Mouse (Mus musculus): ENCODE results near the gene Krtap3-2. TPM values are rescaled to one million over a fixed set of nuclear protein-coding genes. Genes with fewer than 3 reads are reported as not detected.
"Not testable (repeated sequence)": the region's sequence is repeated elsewhere in the genome, so short reads cannot be mapped to it uniquely, and the experiment has no call there.

Krtap3-2 gene
- polyA plus RNA-seq (2015; fragmentation: Nextera tagmentation; extraction: Ambion mirVana), result not detected in 2 replicates

- ATAC-seq (ENCODE audit: borderline replicate concordance, extremely low read depth, low FRiP score, low TSS enrichment), result no peak
These were observed at the start of gene Krtap3-2 for GRCm38 (mm10) chr11:99556753-99557152. Gene Krtap3-2 (minus strand): TSS chr11:99556853.

GRCm38 (mm10) chr11:99603208-99603607 lies 46.6 kb upstream of the Krtap3-2 start, which contains the start of gene Gm11938:
Gene Gm11938 (minus strand): TSS chr11:99603308.
- H3K4me2 ChIP-seq; H3K27me3 ChIP-seq; H3K9ac ChIP-seq; H3K4me3 ChIP-seq; ATAC-seq (ENCODE audit: borderline replicate concordance, extremely low read depth, low FRiP score, low TSS enrichment); H3K36me3 ChIP-seq; H3K9me3 ChIP-seq; H3K27ac ChIP-seq; H3K4me1 ChIP-seq: not testable (repeated sequence)
- 63% methylated on average over 1 of the region's 1 CpGs for WGBS

More at GRCm38 (mm10) chr11:99556753-99557152, at the start of gene Krtap3-2:
- no peak within 1 kb of the TSS for H3K4me3 ChIP-seq
- no peaks in the 10 kb centered on the region for H3K27me3 ChIP-seq
- no peaks in the 10 kb centered on the region for H3K9me3 ChIP-seq
- no peak within 1 kb of the TSS for H3K9ac ChIP-seq
- 73% methylated on average over 2 of the region's 2 CpGs for WGBS
- no peak within 1 kb of the TSS for H3K27ac ChIP-seq
- H3K36me3 ChIP-seq, result no peaks in the 10 kb centered on the region
- H3K4me1 ChIP-seq, result no peaks in the 10 kb centered on the region
- no peak within 1 kb of the TSS for H3K4me2 ChIP-seq

- H3K4me3 ChIP-seq; H3K4me1 ChIP-seq; H3K27ac ChIP-seq; H3K9ac ChIP-seq; ATAC-seq (ENCODE audit: borderline replicate concordance, extremely low read depth, low FRiP score, low TSS enrichment); H3K36me3 ChIP-seq; H3K4me2 ChIP-seq; H3K27me3 ChIP-seq; H3K9me3 ChIP-seq: not testable (repeated sequence)
- WGBS, result 67% methylated on average over 6 of the region's 6 CpGs
These were observed 41.1 kb upstream of the Krtap3-2 start, which contains the start of gene Krtap9-3 for GRCm38 (mm10) chr11:99597742-99598141. Gene Krtap9-3 (minus strand): TSS chr11:99598105.

- no peaks in the 10 kb centered on the region for H3K27me3 ChIP-seq
- H3K9me3 ChIP-seq, result no peaks in the 10 kb centered on the region
- H3K36me3 ChIP-seq, result no peaks in the 10 kb centered on the region
- 83% methylated on average over 6 of the region's 6 CpGs for WGBS
- H3K9ac ChIP-seq, result no peak within 1 kb of the TSS
- no peaks in the 10 kb centered on the region for H3K4me1 ChIP-seq
- H3K4me3 ChIP-seq, result no peak within 1 kb of the TSS
- no peak within 1 kb of the TSS for H3K27ac ChIP-seq
- no peak within 1 kb of the TSS for H3K4me2 ChIP-seq
- no peak for ATAC-seq (ENCODE audit: borderline replicate concordance, extremely low read depth, low FRiP score, low TSS enrichment)
These were observed 34.3 kb upstream of the Krtap3-2 start, which contains the start of gene Krtap1-3 for GRCm38 (mm10) chr11:99590981-99591380. Gene Krtap1-3 (minus strand): TSS chr11:99591339.

- H3K4me3 ChIP-seq, result no peak overlapping the region
- no peak for ATAC-seq (ENCODE audit: borderline replicate concordance, extremely low read depth, low FRiP score, low TSS enrichment)
- H3K27me3 ChIP-seq, result no peaks in the 10 kb centered on the region
- 70% methylated on average over 7 of the region's 7 CpGs for WGBS
- H3K9me3 ChIP-seq, result no peaks in the 10 kb centered on the region
- no peaks in the 10 kb centered on the region for H3K4me1 ChIP-seq
- no peak overlapping the region for H3K9ac ChIP-seq
- no peaks in the 10 kb centered on the region for H3K36me3 ChIP-seq
- H3K4me2 ChIP-seq, result no peak overlapping the region
- H3K27ac ChIP-seq, result no peak overlapping the region
These were observed 28.4 kb upstream of the Krtap3-2 start for GRCm38 (mm10) chr11:99585096-99585495.

GRCm38 (mm10) chr11:99583245-99583704 lies 26.6 kb upstream of the Krtap3-2 start, which contains the start of gene Krtap1-4:
Gene Krtap1-4 (minus strand): TSS chr11:99583654.
- Histone ChIP-seq H3K4me3 (no peak within 1 kb of the TSS), H3K4me1 (no peaks in the 10 kb centered on the region)
- 75% methylated on average over 5 of the region's 5 CpGs for WGBS

GRCm38 (mm10) chr11:99581564-99581963 lies 24.9 kb upstream of the Krtap3-2 start:
- H3K4me1 ChIP-seq, result no peaks in the 10 kb centered on the region
- no peak overlapping the region for H3K9ac ChIP-seq
- no peak for ATAC-seq (ENCODE audit: borderline replicate concordance, extremely low read depth, low FRiP score, low TSS enrichment)
- H3K9me3 ChIP-seq, result no peaks in the 10 kb centered on the region
- H3K4me2 ChIP-seq, result no peak overlapping the region
- no peak overlapping the region for H3K4me3 ChIP-seq
- 59% methylated on average over 6 of the region's 6 CpGs for WGBS
- H3K27me3 ChIP-seq, result no peaks in the 10 kb centered on the region
- no peak overlapping the region for H3K27ac ChIP-seq
- H3K36me3 ChIP-seq, result no peaks in the 10 kb centered on the region

More at GRCm38 (mm10) chr11:99583245-99583704, 26.6 kb upstream of the Krtap3-2 start, which contains the start of gene Krtap1-4:
- ATAC-seq (ENCODE audit: borderline replicate concordance, extremely low read depth, low FRiP score, low TSS enrichment), result no peak
- Histone ChIP-seq H3K27me3 (no peaks in the 10 kb centered on the region), H3K9ac (no peak within 1 kb of the TSS), H3K27ac (no peak within 1 kb of the TSS), H3K4me2 (no peak within 1 kb of the TSS), H3K36me3 (no peaks in the 10 kb centered on the region), H3K9me3 (no peaks in the 10 kb centered on the region)

- Histone ChIP-seq H3K4me2 (no peak overlapping the region), H3K27me3 (no peaks in the 10 kb centered on the region), H3K27ac (no peak overlapping the region), H3K4me1 (no peaks in the 10 kb centered on the region), H3K9ac (no peak overlapping the region), H3K4me3 (no peak overlapping the region), H3K36me3 (no peaks in the 10 kb centered on the region), H3K9me3 (no peaks in the 10 kb centered on the region)
- no peak for ATAC-seq (ENCODE audit: borderline replicate concordance, extremely low read depth, low FRiP score, low TSS enrichment)
- WGBS, result 73% methylated on average over 5 of the region's 5 CpGs
These were observed 24.4 kb upstream of the Krtap3-2 start for GRCm38 (mm10) chr11:99581051-99581450.

- Histone ChIP-seq H3K36me3 (no peaks in the 10 kb centered on the region), H3K4me1 (no peaks in the 10 kb centered on the region), H3K9ac (no peak within 1 kb of the TSS), H3K9me3 (no peaks in the 10 kb centered on the region), H3K4me2 (no peak within 1 kb of the TSS), H3K4me3 (no peak within 1 kb of the TSS), H3K27me3 (no peaks in the 10 kb centered on the region), H3K27ac (no peak within 1 kb of the TSS)
- ATAC-seq (ENCODE audit: borderline replicate concordance, extremely low read depth, low FRiP score, low TSS enrichment), result no peak
- WGBS, result 87% methylated on average over 6 of the region's 6 CpGs
These were observed 24.0 kb upstream of the Krtap3-2 start, which contains the start of gene Krtap1-5 for GRCm38 (mm10) chr11:99580636-99581035. Gene Krtap1-5 (minus strand): TSS chr11:99581016.

- Histone ChIP-seq H3K9me3 (no peaks in the 10 kb centered on the region), H3K4me2 (peak overlapping the region; percentile 40; the same call in 1 of the 2 replicates), H3K27ac (no peak overlapping the region), H3K4me3 (no peak overlapping the region), H3K4me1 (0 out of 2 replicates have a peak, but pooled peaks cover 2% of the 10 kb centered on the region), H3K36me3 (no peaks in the 10 kb centered on the region), H3K27me3 (no peaks in the 10 kb centered on the region), H3K9ac (0 out of 2 replicates have a peak overlapping the region, but pooled peaks have one; percentile 14)
- 2% methylated on average over 7 of the region's 7 CpGs for WGBS
- ATAC-seq (ENCODE audit: borderline replicate concordance, extremely low read depth, low FRiP score, low TSS enrichment), result peak; percentile 74; the same call in 1 of the 2 replicates
These were observed 17.5 kb upstream of the Krtap3-2 start for GRCm38 (mm10) chr11:99574106-99574505.

GRCm38 (mm10) chr11:99573164-99573563 lies 16.5 kb upstream of the Krtap3-2 start:
- Histone ChIP-seq H3K36me3 (no peaks in the 10 kb centered on the region), H3K27ac (no peak overlapping the region), H3K4me2 (no peak overlapping the region), H3K4me3 (no peak overlapping the region), H3K9me3 (no peaks in the 10 kb centered on the region), H3K9ac (no peak overlapping the region), H3K27me3 (no peaks in the 10 kb centered on the region), H3K4me1 (0 out of 2 replicates have a peak, but pooled peaks cover 2% of the 10 kb centered on the region)
- ATAC-seq (ENCODE audit: borderline replicate concordance, extremely low read depth, low FRiP score, low TSS enrichment), result no peak
- 54% methylated on average over 4 of the region's 4 CpGs for WGBS

GRCm38 (mm10) chr11:99566530-99566929 lies 9.9 kb upstream of the Krtap3-2 start, which contains the start of gene Krtap3-1:
Gene Krtap3-1 (minus strand): TSS chr11:99566630.
- no peak within 1 kb of the TSS for H3K4me3 ChIP-seq
- WGBS, result 88% methylated on average over 7 of the region's 7 CpGs
- H3K9me3 ChIP-seq, result no peaks in the 10 kb centered on the region
- H3K36me3 ChIP-seq, result no peaks in the 10 kb centered on the region
- ATAC-seq (ENCODE audit: borderline replicate concordance, extremely low read depth, low FRiP score, low TSS enrichment), result no peak
- no peak within 1 kb of the TSS for H3K9ac ChIP-seq
- no peaks in the 10 kb centered on the region for H3K4me1 ChIP-seq
- H3K4me2 ChIP-seq, result no peak within 1 kb of the TSS
- H3K27ac ChIP-seq, result no peak within 1 kb of the TSS
- H3K27me3 ChIP-seq, result no peaks in the 10 kb centered on the region
